Mouse (Mus musculus) thymus, adult 2 months (tissue): ENCODE measurements around the gene Dis3l.

Source experiments
- CTCF ChIP-seq: fragments of 200-500 bp; IDR thresholded peaks from 2 replicates; pipeline ENCODE4 v1.5.1; 2012; ENCODE audit warnings: mild to moderate bottlenecking, control low read depth, low read length, moderate library complexity, borderline replicate concordance; ENCODE audit not compliant: control insufficient read depth, poor library complexity, insufficient read depth; ENCODE audit errors: extremely low read depth
- POLR2A ChIP-seq: fragments of 200-500 bp; IDR thresholded peaks from 2 replicates; pipeline ENCODE4 v1.6.1; 2012; ENCODE audit warnings: mild to moderate bottlenecking, low read length, control low read depth, moderate library complexity; ENCODE audit not compliant: control insufficient read depth, poor library complexity, insufficient read depth; ENCODE audit errors: extremely low read depth

- TF ChIP-seq CTCF = no peak
- no peak for TF ChIP-seq POLR2A
These were observed 62.3 kb downstream of the Dis3l start for GRCm38 (mm10) chr9:64278665-64279310.
